Mouse (Mus musculus): ENCODE data around the gene Fancc. TPM values are rescaled to one million over a fixed set of nuclear protein-coding genes. Genes with fewer than 3 reads are reported as not detected.

Gene Fancc
- polyA plus RNA-seq, 1 experiment = 8.1 TPM

DNA sequence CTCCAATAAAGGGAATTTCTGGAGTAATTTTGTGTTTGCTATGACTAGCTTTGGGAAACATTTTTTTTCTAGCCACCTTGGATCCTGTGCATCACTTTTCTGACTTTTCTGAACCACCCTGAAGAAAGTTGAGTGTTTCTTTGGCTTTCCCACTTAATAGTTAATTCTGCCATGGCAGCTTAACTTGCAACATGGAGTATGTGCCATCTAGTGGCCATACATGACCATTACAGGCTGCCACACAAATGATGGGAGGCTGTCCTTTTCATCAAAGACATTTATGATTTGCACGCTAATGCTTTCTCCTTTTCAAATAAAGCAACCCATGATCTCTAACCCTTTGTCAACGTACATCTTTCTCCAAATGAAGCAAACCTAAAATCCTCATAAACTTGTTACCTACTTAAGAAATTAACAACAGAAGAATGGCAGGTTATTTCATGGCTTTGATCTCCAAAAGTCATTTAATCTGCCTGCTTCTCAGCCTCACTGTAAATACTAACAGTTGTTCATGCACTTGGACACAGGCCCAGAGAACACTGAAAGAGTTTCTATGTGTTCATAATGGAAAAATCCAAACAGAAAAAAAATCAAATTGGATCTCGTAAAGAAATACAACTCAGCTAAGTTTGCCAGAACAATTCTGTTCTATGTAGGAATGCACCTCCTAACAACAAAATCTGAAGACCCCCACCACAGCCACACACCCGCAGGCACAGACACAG, 164.3 kb downstream of the Fancc start:
- Histone ChIP-seq H3K36me3 (ENCODE audit: control insufficient read depth, insufficient read depth) (no peaks in the 10 kb centered on the region), H3K79me2 (ENCODE audit: control insufficient read depth, insufficient read depth) (no peaks in the 10 kb centered on the region), H3K4me2 (ENCODE audit: low read depth) (no peak overlapping the region), H3K4me3 (no peak overlapping the region), H3K27me3 (ENCODE audit: control insufficient read depth, insufficient read depth, insufficient read length) (no peaks in the 10 kb centered on the region), H3ac (ENCODE audit: control insufficient read depth, insufficient read length) (no peak overlapping the region)
- TF ChIP-seq USF1 (IDR thresholded peaks at IDR 0.05; ENCODE audit: low read depth) = no peak
- TF ChIP-seq MYOG (IDR thresholded peaks at IDR 0.05; ENCODE audit: control insufficient read depth in 1 of 3, insufficient read depth in 1 of 3, insufficient read length in 2 of 3, low read depth in 2 of 3) = no peak
- no peak for TF ChIP-seq TCF12 (IDR thresholded peaks at IDR 0.05; ENCODE audit: insufficient read depth, poor library complexity, severe bottlenecking)
- no peak for TF ChIP-seq MYOD1 (IDR thresholded peaks at IDR 0.05; ENCODE audit: control insufficient read depth in 1 of 3, insufficient read length in 2 of 3, low read depth in 2 of 3)
- TF ChIP-seq POLR2AphosphoS2 (IDR thresholded peaks at IDR 0.05; ENCODE audit: insufficient read length, low read depth) = no peak
- no peak for TF ChIP-seq MAX (IDR thresholded peaks at IDR 0.05; ENCODE audit: low read depth)
- no peak for TF ChIP-seq REST (IDR thresholded peaks at IDR 0.05; ENCODE audit: insufficient read depth, insufficient read length)

GRCm38 (mm10) chr13:63331379-63331778, 165.7 kb downstream of the Fancc start:
- TF ChIP-seq MYOD1 (IDR thresholded peaks at IDR 0.05; ENCODE audit: control insufficient read depth in 1 of 3, insufficient read length in 2 of 3, low read depth in 2 of 3) = no peak
- no peak for TF ChIP-seq TCF3 (IDR thresholded peaks at IDR 0.05; ENCODE audit: insufficient read length, low read depth)
- TF ChIP-seq POLR2AphosphoS2 (IDR thresholded peaks at IDR 0.05; ENCODE audit: insufficient read length, low read depth) = no peak
- TF ChIP-seq CEBPB (IDR thresholded peaks at IDR 0.05; ENCODE audit: insufficient read depth, poor library complexity, severe bottlenecking) = no peak
- TF ChIP-seq REST (IDR thresholded peaks at IDR 0.05; ENCODE audit: insufficient read depth, insufficient read length) = no peak
- TF ChIP-seq TCF12 (IDR thresholded peaks at IDR 0.05; ENCODE audit: insufficient read depth, poor library complexity, severe bottlenecking) = no peak
- TF ChIP-seq E2F4 (IDR thresholded peaks at IDR 0.05; ENCODE audit: insufficient read depth) = no peak
- no peak for TF ChIP-seq USF1 (IDR thresholded peaks at IDR 0.05; ENCODE audit: low read depth)
- TF ChIP-seq SRF (IDR thresholded peaks at IDR 0.05; ENCODE audit: control insufficient read depth, insufficient read length, low read depth) = no peak
- Histone ChIP-seq H3ac (ENCODE audit: control insufficient read depth, insufficient read length) (no peak overlapping the region), H3K79me2 (ENCODE audit: control insufficient read depth, insufficient read depth) (no peaks in the 10 kb centered on the region)

GRCm38 (mm10) chr13:63330236-63330860, 166.7 kb downstream of the Fancc start:
- H3K79me2 ChIP-seq (ENCODE audit: control insufficient read depth, insufficient read depth) = no peaks in the 10 kb centered on the region
- H3ac ChIP-seq (ENCODE audit: control insufficient read depth, insufficient read length) = no peak overlapping the region
- TF ChIP-seq TCF12 (IDR thresholded peaks at IDR 0.05; ENCODE audit: insufficient read depth, poor library complexity, severe bottlenecking) = no peak
- TF ChIP-seq REST (IDR thresholded peaks at IDR 0.05; ENCODE audit: insufficient read depth, insufficient read length) = no peak
- TF ChIP-seq MYOG (IDR thresholded peaks at IDR 0.05; ENCODE audit: control insufficient read depth in 1 of 3, insufficient read depth in 1 of 3, insufficient read length in 2 of 3, low read depth in 2 of 3) = no peak
- no peak for TF ChIP-seq CEBPB (IDR thresholded peaks at IDR 0.05; ENCODE audit: insufficient read depth, poor library complexity, severe bottlenecking)
- no peak for TF ChIP-seq POLR2A (IDR thresholded peaks at IDR 0.05; ENCODE audit: insufficient read length, low read depth)
- no peak overlapping the region for H3K4me2 ChIP-seq (ENCODE audit: low read depth)
- no peak overlapping the region for H3K4me3 ChIP-seq
- H3K27me3 ChIP-seq (ENCODE audit: control insufficient read depth, insufficient read depth, insufficient read length) = no peaks in the 10 kb centered on the region
- no peaks in the 10 kb centered on the region for H3K36me3 ChIP-seq (ENCODE audit: control insufficient read depth, insufficient read depth)

More at GRCm38 (mm10) chr13:63331379-63331778, 165.7 kb downstream of the Fancc start:
- Histone ChIP-seq H3K4me3 (no peak overlapping the region), H3K27me3 (ENCODE audit: control insufficient read depth, insufficient read depth, insufficient read length) (no peaks in the 10 kb centered on the region), H3K36me3 (ENCODE audit: control insufficient read depth, insufficient read depth) (no peaks in the 10 kb centered on the region), H3K4me2 (ENCODE audit: low read depth) (no peak overlapping the region)

GRCm38 (mm10) chr13:63326015-63326414, 171.1 kb downstream of the Fancc start:
- TF ChIP-seq CEBPB (IDR thresholded peaks at IDR 0.05; ENCODE audit: insufficient read depth, poor library complexity, severe bottlenecking) = no peak
- no peak for TF ChIP-seq REST (IDR thresholded peaks at IDR 0.05; ENCODE audit: insufficient read depth, insufficient read length)
- TF ChIP-seq TCF3 (IDR thresholded peaks at IDR 0.05; ENCODE audit: insufficient read length, low read depth) = no peak
- no peak for TF ChIP-seq TCF12 (IDR thresholded peaks at IDR 0.05; ENCODE audit: insufficient read depth, poor library complexity, severe bottlenecking)
- TF ChIP-seq MAX (IDR thresholded peaks at IDR 0.05; ENCODE audit: low read depth) = no peak
- no peak for TF ChIP-seq SRF (IDR thresholded peaks at IDR 0.05; ENCODE audit: control insufficient read depth, insufficient read length, low read depth)
- no peak for TF ChIP-seq USF1 (IDR thresholded peaks at IDR 0.05; ENCODE audit: low read depth)
- TF ChIP-seq MYOG (IDR thresholded peaks at IDR 0.05; ENCODE audit: control insufficient read depth in 1 of 3, insufficient read depth in 1 of 3, insufficient read length in 2 of 3, low read depth in 2 of 3) = no peak
- TF ChIP-seq E2F4 (IDR thresholded peaks at IDR 0.05; ENCODE audit: insufficient read depth) = no peak
- TF ChIP-seq POLR2AphosphoS2 (IDR thresholded peaks at IDR 0.05; ENCODE audit: insufficient read length, low read depth) = no peak
- TF ChIP-seq POLR2A (IDR thresholded peaks at IDR 0.05; ENCODE audit: insufficient read length, low read depth) = no peak
- TF ChIP-seq MYOD1 (IDR thresholded peaks at IDR 0.05; ENCODE audit: control insufficient read depth in 1 of 3, insufficient read length in 2 of 3, low read depth in 2 of 3) = no peak
- H3K79me2 ChIP-seq (ENCODE audit: control insufficient read depth, insufficient read depth) = no peaks in the 10 kb centered on the region
- no peaks in the 10 kb centered on the region for H3K27me3 ChIP-seq (ENCODE audit: control insufficient read depth, insufficient read depth, insufficient read length)
- no peaks in the 10 kb centered on the region for H3K36me3 ChIP-seq (ENCODE audit: control insufficient read depth, insufficient read depth)
- no peak overlapping the region for H3K4me3 ChIP-seq
- no peak overlapping the region for H3ac ChIP-seq (ENCODE audit: control insufficient read depth, insufficient read length)
- H3K4me2 ChIP-seq (ENCODE audit: low read depth) = no peak overlapping the region

Measured in myocyte (in vitro differentiated cells).